Mouse (Mus musculus): ENCODE measurements around the gene Cpsf6. TPM values are rescaled to one million over a fixed set of nuclear protein-coding genes. Genes with fewer than 3 reads are reported as not detected.

Cpsf6 gene
- polyA plus RNA-seq, 1 experiment from 2014 or later, result 97.9 TPM

GRCm38 (mm10) chr10:117385086-117385430, 5.2 kb upstream of the Cpsf6 start:
- no peak for ATAC-seq (replicated peaks; ENCODE audit: insufficient number of reproducible peaks, low FRiP score, low TSS enrichment)
- H3K36me3 ChIP-seq (ENCODE audit: control insufficient read depth, insufficient read depth, low read length), result no peaks in the 10 kb centered on the region
- H3K27me3 ChIP-seq (ENCODE audit: control insufficient read depth, insufficient read depth, low read length), result no peaks in the 10 kb centered on the region
- no peak overlapping the region for H3K9ac ChIP-seq (ENCODE audit: low read depth, low read length)
- no peak overlapping the region for H3K27ac ChIP-seq (ENCODE audit: low read depth, low read length)
- no peak overlapping the region for H3K4me3 ChIP-seq (ENCODE audit: low read depth, low read length)
- H3K9me3 ChIP-seq (replicated peaks; ENCODE audit: control insufficient read depth, low read length), result no peaks in the 10 kb centered on the region
- no peak overlapping the region for H3K4me2 ChIP-seq
- 73% methylated on average over 2 of the region's 2 CpGs for WGBS (ENCODE audit: insufficient replicate concordance)
- no peaks in the 10 kb centered on the region for H3K4me1 ChIP-seq (ENCODE audit: control insufficient read depth, insufficient read depth, low read length)

- Histone ChIP-seq H3K36me3 (ENCODE audit: control insufficient read depth, insufficient read depth, low read length) (no peaks in the 10 kb centered on the region), H3K27me3 (ENCODE audit: control insufficient read depth, insufficient read depth, low read length) (no peaks in the 10 kb centered on the region), H3K9me3 (replicated peaks; ENCODE audit: control insufficient read depth, low read length) (no peaks in the 10 kb centered on the region), H3K4me1 (ENCODE audit: control insufficient read depth, insufficient read depth, low read length) (no peaks in the 10 kb centered on the region), H3K9ac (ENCODE audit: low read depth, low read length) (no peak overlapping the region), H3K4me2 (no peak overlapping the region), H3K4me3 (ENCODE audit: low read depth, low read length) (no peak overlapping the region), H3K27ac (ENCODE audit: low read depth, low read length) (no peak overlapping the region)
- 72% methylated on average over 4 of the region's 4 CpGs for WGBS (ENCODE audit: insufficient replicate concordance)
- no peak for ATAC-seq (replicated peaks; ENCODE audit: insufficient number of reproducible peaks, low FRiP score, low TSS enrichment)
These were observed 4.7 kb upstream of the Cpsf6 start for GRCm38 (mm10) chr10:117384386-117385085.

- Histone ChIP-seq H3K4me3 (ENCODE audit: low read depth, low read length) (no peak overlapping the region), H3K36me3 (ENCODE audit: control insufficient read depth, insufficient read depth, low read length) (no peaks in the 10 kb centered on the region), H3K27me3 (ENCODE audit: control insufficient read depth, insufficient read depth, low read length) (no peaks in the 10 kb centered on the region), H3K4me2 (no peak overlapping the region), H3K9me3 (replicated peaks; ENCODE audit: control insufficient read depth, low read length) (no peaks in the 10 kb centered on the region), H3K27ac (ENCODE audit: low read depth, low read length) (no peak overlapping the region), H3K9ac (ENCODE audit: low read depth, low read length) (no peak overlapping the region), H3K4me1 (ENCODE audit: control insufficient read depth, insufficient read depth, low read length) (no peaks in the 10 kb centered on the region)
- ATAC-seq (replicated peaks; ENCODE audit: insufficient number of reproducible peaks, low FRiP score, low TSS enrichment), result no peak
- 67% methylated on average over 6 of the region's 6 CpGs for WGBS (ENCODE audit: insufficient replicate concordance)
These were observed 4.1 kb upstream of the Cpsf6 start for GRCm38 (mm10) chr10:117383941-117384340.

GRCm38 (mm10) chr10:117382996-117383550, 3.3 kb upstream of the Cpsf6 start:
- no peak overlapping the region for H3K4me2 ChIP-seq
- no peak overlapping the region for H3K4me3 ChIP-seq (ENCODE audit: low read depth, low read length)
- no peaks in the 10 kb centered on the region for H3K27me3 ChIP-seq (ENCODE audit: control insufficient read depth, insufficient read depth, low read length)
- no peak overlapping the region for H3K9ac ChIP-seq (ENCODE audit: low read depth, low read length)
- H3K36me3 ChIP-seq (ENCODE audit: control insufficient read depth, insufficient read depth, low read length), result no peaks in the 10 kb centered on the region
- 79% methylated on average over 8 of the region's 8 CpGs for whole genome bisulfite sequencing (ENCODE audit: insufficient replicate concordance)
- no peak for ATAC-seq (replicated peaks; ENCODE audit: insufficient number of reproducible peaks, low FRiP score, low TSS enrichment)
- no peaks in the 10 kb centered on the region for H3K4me1 ChIP-seq (ENCODE audit: control insufficient read depth, insufficient read depth, low read length)
- H3K9me3 ChIP-seq (replicated peaks; ENCODE audit: control insufficient read depth, low read length), result no peaks in the 10 kb centered on the region
- H3K27ac ChIP-seq (ENCODE audit: low read depth, low read length), result no peak overlapping the region

- Histone ChIP-seq H3K9ac (ENCODE audit: low read depth, low read length) (no peak overlapping the region), H3K27me3 (ENCODE audit: control insufficient read depth, insufficient read depth, low read length) (no peaks in the 10 kb centered on the region), H3K4me1 (ENCODE audit: control insufficient read depth, insufficient read depth, low read length) (no peaks in the 10 kb centered on the region), H3K36me3 (ENCODE audit: control insufficient read depth, insufficient read depth, low read length) (no peaks in the 10 kb centered on the region), H3K4me2 (no peak overlapping the region), H3K4me3 (ENCODE audit: low read depth, low read length) (no peak overlapping the region), H3K27ac (ENCODE audit: low read depth, low read length) (no peak overlapping the region), H3K9me3 (replicated peaks; ENCODE audit: control insufficient read depth, low read length) (no peaks in the 10 kb centered on the region)
- 78% methylated on average over 2 of the region's 2 CpGs for WGBS (ENCODE audit: insufficient replicate concordance)
- no peak for ATAC-seq (replicated peaks; ENCODE audit: insufficient number of reproducible peaks, low FRiP score, low TSS enrichment)
These were observed 2.3 kb upstream of the Cpsf6 start for GRCm38 (mm10) chr10:117382146-117382545.

- Histone ChIP-seq H3K4me1 (ENCODE audit: control insufficient read depth, insufficient read depth, low read length) (no peaks in the 10 kb centered on the region), H3K27ac (ENCODE audit: low read depth, low read length) (no peak overlapping the region), H3K27me3 (ENCODE audit: control insufficient read depth, insufficient read depth, low read length) (no peaks in the 10 kb centered on the region), H3K4me2 (no peak overlapping the region), H3K9me3 (replicated peaks; ENCODE audit: control insufficient read depth, low read length) (no peaks in the 10 kb centered on the region), H3K4me3 (ENCODE audit: low read depth, low read length) (no peak overlapping the region), H3K9ac (ENCODE audit: low read depth, low read length) (no peak overlapping the region), H3K36me3 (ENCODE audit: control insufficient read depth, insufficient read depth, low read length) (no peaks in the 10 kb centered on the region)
- WGBS (ENCODE audit: insufficient replicate concordance), result 91% methylated on average over 4 of the region's 4 CpGs
- ATAC-seq (replicated peaks; ENCODE audit: insufficient number of reproducible peaks, low FRiP score, low TSS enrichment), result no peak
These were observed 1.1 kb upstream of the Cpsf6 start for GRCm38 (mm10) chr10:117380721-117381570.

GRCm38 (mm10) chr10:117379441-117379840, 374 bp downstream of the Cpsf6 start:
- no peak overlapping the region for H3K4me3 ChIP-seq (ENCODE audit: low read depth, low read length)
- H3K27ac ChIP-seq (ENCODE audit: low read depth, low read length), result no peak overlapping the region
- no peaks in the 10 kb centered on the region for H3K36me3 ChIP-seq (ENCODE audit: control insufficient read depth, insufficient read depth, low read length)
- no peaks in the 10 kb centered on the region for H3K9me3 ChIP-seq (replicated peaks; ENCODE audit: control insufficient read depth, low read length)
- H3K4me2 ChIP-seq, result no peak overlapping the region
- no peaks in the 10 kb centered on the region for H3K27me3 ChIP-seq (ENCODE audit: control insufficient read depth, insufficient read depth, low read length)
- H3K9ac ChIP-seq (ENCODE audit: low read depth, low read length), result no peak overlapping the region
- 82% methylated on average over 2 of the region's 2 CpGs for WGBS (ENCODE audit: insufficient replicate concordance)
- H3K4me1 ChIP-seq (ENCODE audit: control insufficient read depth, insufficient read depth, low read length), result no peaks in the 10 kb centered on the region
- no peak for ATAC-seq (replicated peaks; ENCODE audit: insufficient number of reproducible peaks, low FRiP score, low TSS enrichment)

GRCm38 (mm10) chr10:117378642-117379041, 1.2 kb downstream of the Cpsf6 start:
- no peak overlapping the region for H3K4me3 ChIP-seq (ENCODE audit: low read depth, low read length)
- H3K4me2 ChIP-seq, result no peak overlapping the region
- H3K4me1 ChIP-seq (ENCODE audit: control insufficient read depth, insufficient read depth, low read length), result no peaks in the 10 kb centered on the region
- no peak for ATAC-seq (replicated peaks; ENCODE audit: insufficient number of reproducible peaks, low FRiP score, low TSS enrichment)
- no peak overlapping the region for H3K9ac ChIP-seq (ENCODE audit: low read depth, low read length)
- H3K9me3 ChIP-seq (replicated peaks; ENCODE audit: control insufficient read depth, low read length), result no peaks in the 10 kb centered on the region
- 86% methylated on average over 3 of the region's 3 CpGs for WGBS (ENCODE audit: insufficient replicate concordance)
- H3K27ac ChIP-seq (ENCODE audit: low read depth, low read length), result no peak overlapping the region
- no peaks in the 10 kb centered on the region for H3K36me3 ChIP-seq (ENCODE audit: control insufficient read depth, insufficient read depth, low read length)
- H3K27me3 ChIP-seq (ENCODE audit: control insufficient read depth, insufficient read depth, low read length), result no peaks in the 10 kb centered on the region

All from heart, embryonic 11.5 days (tissue).